Mouse (Mus musculus): Measurements from ENCODE around the gene Kcnq2. TPM values are rescaled to one million over a fixed set of nuclear protein-coding genes. Genes with fewer than 3 reads are reported as not detected.

The Kcnq2 gene
- total RNA-seq, 2 experiments from 2014 or later, result 3.2 to 4.4 TPM

GRCm38 (mm10) chr2:181102161-181102560, 32.9 kb downstream of the Kcnq2 start:
- peak; percentile 47 to 52 for DNase-seq

- DNase-seq, result no peak
Measured at GRCm38 (mm10) chr2:181101626-181102025, 33.5 kb downstream of the Kcnq2 start.

DNA sequence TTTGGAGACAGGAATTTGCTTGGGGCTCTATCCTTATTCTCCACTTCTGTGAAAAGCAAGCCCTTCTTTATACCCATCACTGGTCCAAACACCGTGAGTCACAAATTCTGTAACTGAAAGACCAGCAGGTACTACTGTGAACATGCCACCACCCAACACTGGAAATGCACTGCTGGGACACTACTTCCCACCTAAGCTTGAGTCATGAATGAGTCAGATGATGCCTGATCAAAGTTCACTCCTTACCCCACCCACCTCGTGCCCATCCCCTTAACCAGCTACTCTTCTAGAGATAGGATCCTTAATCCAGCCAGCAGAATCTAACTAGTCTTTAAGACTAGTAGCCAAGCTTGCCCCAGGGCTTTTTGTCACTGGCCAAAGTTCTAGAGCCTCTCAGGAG, 35.0 kb downstream of the Kcnq2 start:
- no peak for DNase-seq

DNA sequence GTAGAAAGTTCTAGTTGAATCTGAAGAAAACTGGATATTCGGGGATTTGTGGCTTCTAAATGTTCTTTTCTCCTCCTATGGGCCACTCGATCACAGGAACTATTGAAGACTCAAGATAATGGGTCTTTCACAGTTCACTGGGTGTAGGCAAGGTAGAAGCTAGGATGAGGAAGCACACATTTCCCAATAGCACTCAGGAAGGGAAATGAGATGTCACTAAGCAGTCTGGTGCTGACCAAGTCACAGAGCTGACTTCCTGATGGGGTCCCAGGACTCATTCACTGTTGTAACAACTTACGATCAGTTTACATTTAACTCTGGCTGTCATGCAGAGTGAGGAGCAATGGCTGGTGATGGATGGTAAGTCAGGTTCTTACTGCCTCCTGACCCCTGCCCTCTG, 45.0 kb downstream of the Kcnq2 start:
- no peak for DNase-seq

DNA sequence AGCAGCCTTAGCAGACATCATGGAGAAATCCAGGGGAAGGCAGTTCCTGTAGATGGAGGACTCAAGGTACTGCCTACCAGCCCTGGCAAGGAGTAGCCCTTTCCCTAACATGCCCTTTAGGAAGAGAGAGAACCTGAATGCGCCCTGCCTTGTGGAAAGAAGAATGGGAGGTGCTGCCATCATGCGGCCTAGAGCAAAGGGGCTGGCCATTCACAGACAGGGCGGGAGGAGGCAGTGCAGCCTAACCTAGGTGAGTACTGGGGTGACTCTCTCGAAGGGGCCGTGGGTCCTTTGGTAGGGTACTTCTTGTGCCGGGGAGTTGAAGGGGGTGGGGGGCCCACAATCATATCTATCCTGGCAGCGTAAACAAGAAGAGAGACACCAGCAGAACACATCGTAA, 50.1 kb downstream of the Kcnq2 start:
- no peak for DNase-seq

GRCm38 (mm10) chr2:181083945-181084344, 51.2 kb downstream of the Kcnq2 start:
- DNase-seq, result no peak

GRCm38 (mm10) chr2:181080886-181081285, 54.2 kb downstream of the Kcnq2 start:
- DNase-seq, result no peak

- no peak for DNase-seq
Measured at GRCm38 (mm10) chr2:181079518-181079917, 55.6 kb downstream of the Kcnq2 start.

GRCm38 (mm10) chr2:181078908-181079307, 56.2 kb downstream of the Kcnq2 start:
- DNase-seq, result no peak

DNA sequence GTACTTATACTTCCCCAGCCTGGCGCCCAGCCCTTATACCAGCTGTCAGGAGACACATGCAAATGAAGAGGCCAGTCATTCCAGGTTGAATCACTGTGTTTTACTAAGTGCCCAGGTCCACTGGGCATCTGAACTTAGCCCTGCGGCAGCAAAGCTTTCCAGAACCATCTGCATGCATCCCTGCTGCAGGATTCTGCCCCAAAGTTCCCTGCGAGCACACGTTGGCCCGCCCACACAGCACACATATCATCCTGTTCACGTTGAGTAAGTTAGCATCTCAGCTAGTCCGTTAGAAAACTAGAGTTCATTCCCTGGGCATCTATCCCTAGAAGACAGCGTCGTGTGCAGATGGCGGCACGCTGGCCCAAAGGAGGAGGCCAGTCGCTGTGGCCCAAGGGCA, 59.6 kb downstream of the Kcnq2 start:
- DNase-seq, result no peak

DNA sequence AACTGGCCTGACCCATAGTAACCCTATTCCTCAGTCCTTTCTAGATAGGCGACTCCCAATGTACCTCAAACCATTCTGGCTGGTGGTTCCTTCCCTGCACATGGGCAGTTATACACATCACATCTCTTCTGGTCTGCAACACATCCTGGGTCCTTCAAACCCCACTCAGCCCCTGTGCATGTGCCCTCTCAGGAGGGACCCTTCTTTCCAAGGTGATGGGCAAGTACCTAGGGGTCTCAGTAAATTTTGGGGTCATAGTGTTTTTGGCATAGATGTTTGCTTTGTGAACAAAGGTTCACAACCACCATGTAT, 62.7 kb downstream of the Kcnq2 start:
- no peak for DNase-seq

DNA sequence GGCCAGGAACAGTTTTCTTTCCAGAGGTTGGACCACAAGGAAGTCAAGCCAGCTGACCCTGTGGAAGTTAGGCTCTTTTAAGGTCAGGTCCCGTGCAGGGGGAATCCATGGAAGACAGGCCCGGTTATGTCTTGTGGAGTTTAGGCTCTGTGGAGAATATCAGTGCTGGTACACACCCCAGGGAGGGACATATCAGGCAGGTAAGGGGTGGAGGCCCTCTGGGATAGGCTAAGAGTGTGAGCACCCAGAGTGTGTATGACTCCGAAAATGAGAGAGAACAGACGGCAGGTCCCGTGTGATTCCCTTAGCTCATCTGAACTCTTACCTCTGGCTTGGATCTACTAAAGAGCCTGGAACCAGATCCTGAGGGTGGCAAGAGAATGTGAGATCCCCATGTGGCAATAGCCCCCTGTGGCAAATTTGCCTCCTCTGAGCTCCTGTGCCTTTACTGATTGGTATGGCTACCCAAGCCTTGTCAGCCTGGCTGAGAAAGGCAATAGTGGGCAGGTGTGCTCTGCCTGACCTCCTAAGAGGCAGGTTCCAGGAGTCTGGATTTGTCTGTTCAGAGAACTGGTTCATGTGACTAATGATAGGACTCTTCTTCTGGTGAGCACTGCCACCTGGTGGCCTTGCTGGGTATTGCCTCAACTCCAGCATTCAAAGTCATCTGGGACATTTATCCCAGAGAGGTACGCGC, 63.2 kb downstream of the Kcnq2 start:
- DNase-seq, result peak; percentile 81 to 82

DNA sequence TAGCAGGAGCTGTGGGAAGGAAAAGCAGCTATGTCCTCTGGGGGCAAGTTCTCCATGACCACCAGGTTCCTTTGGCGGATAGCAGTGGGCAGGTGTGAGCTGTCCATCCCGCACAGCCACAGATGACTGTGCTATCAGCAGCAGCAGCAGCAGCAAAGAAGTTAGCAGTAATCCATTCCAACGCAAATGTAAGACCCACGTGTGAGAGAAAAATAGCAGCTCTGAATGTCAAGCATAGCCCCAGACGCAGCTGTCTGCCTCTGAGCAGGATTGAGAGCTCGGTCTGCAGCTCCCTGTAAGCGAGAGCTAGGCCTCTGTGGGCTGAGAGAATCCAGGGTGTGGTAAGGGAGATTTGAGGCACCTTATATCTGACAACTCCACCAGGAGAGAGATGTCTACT, 65.0 kb downstream of the Kcnq2 start:
- DNase-seq, result no peak

DNA sequence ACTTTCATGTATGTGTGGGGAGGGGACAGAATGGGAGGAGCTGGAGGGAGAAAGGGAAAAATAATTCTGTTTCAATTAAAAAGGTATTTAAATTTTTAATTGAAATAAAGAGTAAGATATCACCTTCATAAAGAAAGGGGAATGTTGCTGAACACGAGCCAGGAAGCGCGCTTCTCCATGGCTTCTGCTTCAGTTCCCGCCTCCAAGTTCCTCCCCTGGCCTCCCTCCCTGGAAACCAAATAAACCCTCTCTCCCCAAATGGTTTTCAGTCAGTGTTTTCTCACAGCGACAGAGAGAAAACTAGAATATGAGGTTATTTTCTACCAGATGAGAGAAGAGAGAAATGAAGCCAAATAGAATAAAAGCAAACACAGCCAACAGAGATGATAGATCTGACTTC, 66.6 kb downstream of the Kcnq2 start:
- DNase-seq, result no peak

- DNase-seq, result no peak
Measured at GRCm38 (mm10) chr2:181065827-181066226, 69.3 kb downstream of the Kcnq2 start.

DNA sequence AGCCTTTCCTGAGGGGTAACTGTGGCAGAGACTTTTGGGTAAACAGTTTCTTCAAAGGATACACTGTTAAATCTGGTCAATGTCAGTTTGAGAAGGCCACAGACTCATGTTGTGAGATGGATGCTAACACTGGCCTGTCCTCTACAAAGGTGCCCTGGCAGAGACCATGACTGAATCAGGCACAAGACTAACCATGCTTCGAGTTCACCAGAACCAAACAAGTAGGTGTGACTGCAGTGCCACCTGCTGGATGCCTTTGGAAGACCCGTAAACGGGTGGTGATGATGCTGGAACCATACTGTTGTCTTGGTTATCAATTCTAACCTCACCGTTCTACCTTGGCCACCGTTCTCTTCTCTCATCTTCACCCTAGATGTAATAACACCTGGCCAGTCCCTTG, 75.0 kb downstream of the Kcnq2 start:
- DNase-seq, result peak; percentile 84 to 86

DNA sequence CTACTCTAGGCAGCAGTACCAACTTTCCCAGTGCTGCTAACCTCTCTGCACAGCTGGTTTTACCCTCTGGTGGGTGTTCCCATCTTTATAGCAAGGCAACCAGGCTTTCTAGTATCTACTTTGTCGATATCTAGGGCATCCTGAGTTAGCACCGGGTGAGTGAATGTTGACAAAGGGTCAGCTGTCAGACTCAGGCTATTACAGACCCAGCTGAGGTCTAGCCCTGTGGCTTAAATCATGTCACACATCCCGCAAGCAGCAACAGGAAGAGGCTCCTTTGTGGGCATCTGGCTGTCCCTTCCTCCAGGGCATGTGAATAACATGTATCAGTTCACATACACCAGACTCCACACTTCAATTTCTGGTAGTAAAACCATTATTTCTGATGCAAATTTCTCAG, 76.9 kb downstream of the Kcnq2 start:
- no peak for DNase-seq

- DNase-seq, result no peak
Measured at GRCm38 (mm10) chr2:181057341-181057740, 77.8 kb downstream of the Kcnq2 start.

GRCm38 (mm10) chr2:181052171-181052570, 82.9 kb downstream of the Kcnq2 start:
- DNase-seq, result no peak

GRCm38 (mm10) chr2:181048986-181049385, 86.1 kb downstream of the Kcnq2 start:
- peak; percentile 45 to 49 for DNase-seq

DNA sequence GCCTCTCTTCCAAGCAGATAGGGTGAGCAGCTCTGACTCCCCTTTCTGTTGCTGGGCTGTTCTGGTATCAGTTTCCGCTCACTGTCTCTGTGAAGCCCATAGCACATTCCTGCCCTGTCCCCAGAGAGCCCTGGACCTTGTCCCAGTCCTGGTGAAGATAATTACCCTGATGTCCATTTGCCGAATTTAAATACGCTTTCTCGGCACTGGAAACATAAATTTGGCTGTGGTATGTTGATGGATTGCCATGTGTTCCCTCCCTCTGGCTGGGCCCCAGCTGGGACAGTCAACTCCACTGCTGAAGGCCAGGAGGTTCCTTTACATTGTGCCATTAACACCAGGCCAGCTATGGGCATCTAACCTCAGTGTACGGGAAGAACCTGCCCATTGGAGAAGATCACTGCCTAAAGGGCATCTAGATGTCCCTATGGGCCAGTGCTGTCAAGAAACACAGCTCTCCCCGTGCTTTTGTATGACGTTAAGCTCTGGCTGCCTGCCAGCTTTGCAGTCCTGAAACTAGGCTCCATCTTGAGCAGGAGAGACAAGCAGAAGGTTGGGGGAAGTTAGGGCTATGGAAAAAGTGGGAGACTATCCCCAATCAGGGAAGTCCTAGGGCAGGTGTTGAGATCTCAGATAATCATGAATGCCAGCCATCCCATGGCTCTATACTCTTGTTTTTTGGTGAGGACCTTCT, 86.7 kb downstream of the Kcnq2 start:
- peak; percentile 39 to 56 for DNase-seq

- peak; percentile 34 to 51 for DNase-seq
Measured at GRCm38 (mm10) chr2:181044001-181044400, 91.1 kb downstream of the Kcnq2 start.

DNA sequence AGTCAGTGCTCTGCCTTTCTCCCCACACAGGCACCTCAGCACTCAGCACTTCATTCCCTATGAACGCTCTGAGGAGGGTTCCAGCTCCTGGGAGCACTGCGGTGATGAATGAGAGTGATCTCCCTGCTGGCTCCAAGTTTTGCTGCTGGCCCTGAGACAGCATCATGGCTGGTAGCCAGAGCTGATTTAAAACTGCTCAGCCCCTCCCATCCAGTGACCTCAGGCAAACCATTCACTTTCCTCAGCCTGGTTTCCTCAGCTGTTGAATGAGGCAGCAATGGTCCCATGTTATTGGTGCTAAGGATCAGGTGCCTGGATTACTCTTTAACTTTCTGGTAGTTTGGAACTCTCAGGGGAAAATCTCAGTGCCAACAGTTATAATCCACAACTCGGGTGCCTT, 91.7 kb downstream of the Kcnq2 start, which contains the start of gene Chrna4:
TSS of gene Chrna4 (minus strand) at position 110 of the 400 bp plus-strand sequence.
- DNase-seq, result peak; percentile 79 to 81

- DNase-seq, result peak in 1 of 2 experiments; percentile 43
Measured at GRCm38 (mm10) chr2:181042376-181042775, 92.7 kb downstream of the Kcnq2 start.

Measured in adrenal gland, postnatal 36 days (tissue).